Mouse (Mus musculus) T-cell, adult 2 months (primary cell): Measurements from ENCODE around the gene Lrtm1.

Source experiments
- DNase-seq: peaks from one replicate; pipeline ENCODE4 v3.0.0; 2022; ENCODE audit warnings: low spot score

Lrtm1 gene

GRCm38 (mm10) chr14:29031858-29032395 is 13.9 kb downstream of the Lrtm1 start:
- DNase-seq = no peak

- DNase-seq = no peak
Observed at GRCm38 (mm10) chr14:29038246-29038645, 20.2 kb downstream of the Lrtm1 start.

- DNase-seq = no peak
Observed at GRCm38 (mm10) chr14:29040606-29041364, 22.8 kb downstream of the Lrtm1 start.

- no peak for DNase-seq
Observed at GRCm38 (mm10) chr14:29041498-29041897, 23.5 kb downstream of the Lrtm1 start.

- no peak for DNase-seq
Observed at GRCm38 (mm10) chr14:29042355-29042754, 24.3 kb downstream of the Lrtm1 start.

GRCm38 (mm10) chr14:29051951-29052835 is 34.2 kb downstream of the Lrtm1 start:
- DNase-seq = no peak

GRCm38 (mm10) chr14:29060679-29061078 is 42.7 kb downstream of the Lrtm1 start:
- no peak for DNase-seq

GRCm38 (mm10) chr14:29061491-29061890 is 43.5 kb downstream of the Lrtm1 start:
- no peak for DNase-seq

GRCm38 (mm10) chr14:29062676-29063075 is 44.7 kb downstream of the Lrtm1 start:
- DNase-seq = no peak

GRCm38 (mm10) chr14:29073747-29074146 is 55.7 kb downstream of the Lrtm1 start:
- DNase-seq = no peak

GRCm38 (mm10) chr14:29077418-29077817 is 59.4 kb downstream of the Lrtm1 start:
- DNase-seq = no peak

- DNase-seq = no peak
Observed at GRCm38 (mm10) chr14:29080228-29080627, 62.2 kb downstream of the Lrtm1 start.

- no peak for DNase-seq
Observed at GRCm38 (mm10) chr14:29080630-29081029, 62.6 kb downstream of the Lrtm1 start.

GRCm38 (mm10) chr14:29082171-29082570 is 64.2 kb downstream of the Lrtm1 start:
- no peak for DNase-seq
